Mouse (Mus musculus) kidney, adult 8-10 months (tissue): ENCODE results near the gene Esrrb.

Experiments used
- DNase-seq, 2 experiments: peaks; one replicate each; pipeline ENCODE4 v3.0.0; 2022

Gene Esrrb

DNA sequence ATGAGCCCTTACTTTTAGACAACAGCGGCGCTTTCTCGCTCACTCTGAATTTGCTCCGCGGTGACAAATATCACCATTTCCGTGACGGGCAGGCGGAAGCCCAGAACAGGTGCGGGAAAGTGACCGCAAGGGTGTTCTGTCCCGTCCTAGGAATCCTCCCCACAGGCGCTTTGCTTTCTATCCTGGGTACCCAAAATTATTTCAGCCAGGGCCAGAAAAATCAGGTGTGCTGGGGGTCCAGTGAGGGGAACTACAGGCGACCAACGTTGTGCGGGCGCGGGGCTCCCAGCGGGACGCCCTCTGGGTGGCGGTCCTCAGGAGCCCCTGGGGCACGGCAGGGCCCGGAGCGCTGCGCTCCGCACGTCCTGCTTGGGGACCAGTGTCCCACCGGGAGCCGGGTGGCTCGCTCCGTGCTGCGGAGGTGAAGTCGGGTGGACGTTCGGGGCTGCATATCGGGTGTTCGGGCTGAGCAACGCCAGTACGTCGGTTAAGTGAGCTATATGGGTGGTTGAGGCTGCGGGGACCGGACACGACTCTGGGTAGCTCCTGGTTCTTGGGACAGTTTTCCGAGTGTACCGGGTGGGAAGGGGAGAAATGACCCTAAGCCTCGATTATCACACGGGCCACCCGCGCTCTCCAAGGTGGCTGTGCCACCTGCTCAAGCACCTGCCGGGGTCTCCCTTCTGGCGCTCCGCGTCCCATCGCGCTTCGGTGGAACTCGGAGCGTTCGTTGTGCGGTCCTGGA is 61.4 kb downstream of the Esrrb start:
- DNase-seq: no peak

GRCm38 (mm10) chr12:86423102-86423501 is 62.2 kb downstream of the Esrrb start:
- no peak for DNase-seq

GRCm38 (mm10) chr12:86427585-86427984 is 66.7 kb downstream of the Esrrb start:
- no peak for DNase-seq

- no peak for DNase-seq
Observed at GRCm38 (mm10) chr12:86431671-86432070, 70.8 kb downstream of the Esrrb start.

- peak; percentile 78 to 84 for DNase-seq
Observed at GRCm38 (mm10) chr12:86433371-86433821, 72.5 kb downstream of the Esrrb start.

DNA sequence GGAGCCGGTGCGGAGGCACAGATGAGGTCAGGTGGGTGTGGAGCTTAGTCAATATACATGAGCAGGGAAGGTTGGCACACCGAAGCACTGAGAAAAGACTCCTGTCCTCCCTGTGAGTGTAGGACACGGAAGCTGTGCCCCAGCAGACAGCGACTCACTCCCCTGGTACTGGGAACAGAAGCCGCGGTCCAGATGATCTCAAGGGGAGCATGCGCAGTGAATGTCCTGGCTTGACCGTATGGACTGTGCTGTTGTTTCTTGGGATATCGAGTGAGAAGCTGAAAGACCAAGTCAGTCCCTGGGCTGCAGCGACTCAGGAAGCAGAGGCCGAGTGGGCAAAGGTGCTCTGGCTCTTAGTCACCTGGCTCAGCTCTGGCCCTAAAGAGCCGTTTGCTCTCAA is 74.7 kb downstream of the Esrrb start:
- DNase-seq: no peak

DNA sequence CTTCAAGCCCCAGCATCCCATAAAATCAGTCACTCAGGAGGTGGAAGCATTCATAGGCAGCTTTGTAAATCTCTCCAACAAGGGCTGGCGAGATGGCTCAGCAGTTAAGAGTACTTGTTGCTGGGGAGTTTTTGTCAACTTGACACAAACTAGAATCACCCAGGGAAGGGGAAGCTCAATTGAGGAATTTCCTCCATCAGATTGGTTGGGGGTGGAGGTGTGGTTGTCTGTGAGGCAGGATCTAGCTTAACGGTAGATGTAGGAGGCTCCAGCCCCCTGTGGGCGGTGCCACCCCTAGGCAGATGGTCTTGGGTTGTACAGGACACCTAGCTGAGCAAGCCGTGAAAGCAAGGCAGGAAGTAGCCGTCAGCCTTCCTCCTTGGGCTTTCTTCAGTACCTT is 89.9 kb downstream of the Esrrb start:
- DNase-seq: no peak

GRCm38 (mm10) chr12:86455009-86455408 is 94.1 kb downstream of the Esrrb start:
- no peak for DNase-seq

GRCm38 (mm10) chr12:86462742-86463470 is 102.0 kb downstream of the Esrrb start:
- no peak for DNase-seq

GRCm38 (mm10) chr12:86464385-86464784 is 103.5 kb downstream of the Esrrb start:
- no peak for DNase-seq

DNA sequence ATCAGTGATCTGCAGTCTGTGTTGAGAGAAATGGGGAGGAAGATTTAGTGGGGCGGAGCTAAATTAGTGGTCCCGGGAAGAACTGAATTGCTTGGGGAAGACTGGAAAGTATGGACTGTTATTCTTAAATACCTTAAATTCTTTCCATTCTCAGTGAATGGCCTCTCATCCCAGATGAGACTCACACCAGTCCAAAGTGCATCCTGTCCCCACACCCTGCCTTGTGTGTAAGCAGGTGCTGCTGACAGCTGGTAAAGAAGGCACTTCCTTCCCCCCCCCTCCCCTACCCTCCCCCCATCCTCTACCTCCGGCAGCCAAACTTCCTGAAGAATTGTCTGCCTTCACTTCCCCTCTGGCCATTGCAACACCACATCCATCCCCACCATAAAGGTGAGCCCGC is 105.3 kb downstream of the Esrrb start:
- DNase-seq: no peak

DNA sequence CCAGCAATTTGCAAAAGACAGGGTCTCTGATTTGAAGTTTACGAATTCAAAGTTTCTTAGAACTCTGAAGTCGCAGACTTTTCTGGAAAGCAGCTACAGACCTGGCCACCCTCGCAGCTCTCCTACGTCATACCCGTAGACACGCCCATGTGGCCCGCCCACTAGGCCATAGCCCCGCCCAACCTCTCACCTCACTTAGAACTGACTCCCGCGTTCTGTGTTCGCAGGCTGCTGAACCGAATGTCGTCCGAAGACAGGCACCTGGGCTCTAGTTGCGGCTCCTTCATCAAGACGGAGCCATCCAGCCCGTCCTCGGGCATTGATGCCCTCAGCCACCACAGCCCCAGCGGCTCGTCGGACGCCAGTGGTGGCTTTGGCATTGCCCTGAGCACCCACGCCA is 109.0 kb downstream of the Esrrb start:
- no peak for DNase-seq

- no peak for DNase-seq
Observed at GRCm38 (mm10) chr12:86470912-86471311, 110.0 kb downstream of the Esrrb start.

DNA sequence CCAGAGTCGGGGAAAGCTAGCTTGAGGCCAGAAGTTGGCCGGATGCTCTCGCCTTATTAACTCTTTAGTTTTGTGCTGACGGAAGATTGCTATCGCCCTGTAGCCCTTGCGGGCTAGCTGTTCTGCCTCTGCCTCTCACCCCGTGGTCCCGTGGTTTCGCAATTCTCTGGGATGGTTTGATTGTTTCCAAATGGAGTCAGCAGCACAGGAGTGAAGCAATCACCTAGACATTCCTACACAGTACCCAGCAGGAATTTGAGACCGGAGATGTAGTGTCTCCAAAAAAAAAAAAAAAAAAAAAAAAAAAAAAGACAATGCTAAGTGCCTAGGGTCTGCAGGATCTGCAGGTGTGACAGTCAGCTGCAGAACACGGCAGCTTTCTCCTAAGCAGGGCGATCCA is 112.7 kb downstream of the Esrrb start:
- DNase-seq: no peak

GRCm38 (mm10) chr12:86475994-86476393 is 115.1 kb downstream of the Esrrb start:
- DNase-seq: no peak

DNA sequence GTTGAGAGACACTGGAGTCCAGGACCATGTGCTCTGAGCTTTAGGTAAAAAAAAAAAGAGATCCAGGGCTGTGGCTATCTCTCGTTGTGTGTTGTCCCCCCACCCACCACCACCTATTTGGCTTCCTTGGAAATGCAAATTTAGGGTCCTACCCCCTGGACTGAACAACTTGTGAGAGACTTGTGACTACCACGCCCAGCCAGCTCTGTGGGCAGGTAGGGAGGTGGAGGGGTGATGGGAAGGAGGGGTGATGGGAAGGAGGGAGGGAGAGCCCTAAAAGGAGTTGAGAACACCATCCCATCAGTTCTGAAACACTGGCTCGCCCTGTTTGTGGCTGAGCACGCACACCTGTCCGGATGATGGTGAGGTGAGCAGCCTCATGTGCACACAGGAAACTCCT is 118.0 kb downstream of the Esrrb start:
- DNase-seq: no peak

- DNase-seq: no peak
Observed at GRCm38 (mm10) chr12:86482029-86482428, 121.1 kb downstream of the Esrrb start.

DNA sequence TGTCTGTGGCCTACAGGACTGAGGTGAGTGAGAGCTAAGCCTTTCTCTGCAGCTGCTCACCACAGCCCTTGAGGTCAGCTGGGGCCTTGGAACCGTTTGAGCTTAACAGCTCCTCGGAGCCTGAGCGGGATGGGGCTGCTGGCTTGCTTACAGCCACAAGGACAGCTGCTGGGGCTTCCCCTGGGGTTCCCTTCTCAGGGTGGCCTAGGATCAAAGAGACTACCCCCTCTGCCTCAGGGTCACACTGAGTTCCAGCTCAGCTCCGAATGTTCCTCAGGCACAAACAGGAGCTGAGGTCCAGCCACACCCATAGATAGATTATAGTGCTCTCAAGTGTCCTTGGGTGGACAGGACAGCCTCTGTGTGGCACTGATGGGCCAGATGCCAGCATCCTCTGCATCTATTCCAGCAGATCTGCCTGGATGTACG is 122.5 kb downstream of the Esrrb start:
- no peak for DNase-seq

GRCm38 (mm10) chr12:86488005-86488404 is 127.1 kb downstream of the Esrrb start:
- no peak for DNase-seq

- no peak for DNase-seq
Observed at GRCm38 (mm10) chr12:86490052-86490451, 129.1 kb downstream of the Esrrb start.

DNA sequence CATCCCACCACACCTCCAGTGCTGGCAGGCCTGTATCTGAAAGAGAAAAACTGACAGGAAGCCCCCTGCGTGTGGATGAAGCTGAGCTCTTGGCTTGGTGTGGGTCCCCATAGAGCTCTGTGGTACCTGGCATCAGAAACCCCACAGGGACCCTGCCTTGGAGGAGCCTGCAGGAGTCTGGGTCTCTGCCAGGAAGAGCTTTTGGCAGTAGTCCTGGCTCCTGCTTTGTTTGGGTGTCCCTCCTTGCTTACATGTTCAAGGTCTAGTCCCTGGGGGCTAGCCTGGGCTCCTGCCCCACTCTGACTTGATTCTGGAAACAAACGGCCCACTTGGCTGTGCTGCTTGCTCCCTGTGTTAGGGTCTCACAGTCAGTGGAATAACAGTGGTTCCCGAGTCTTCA is 130.6 kb downstream of the Esrrb start:
- no peak for DNase-seq

GRCm38 (mm10) chr12:86492822-86493221 is 131.9 kb downstream of the Esrrb start:
- DNase-seq: no peak

DNA sequence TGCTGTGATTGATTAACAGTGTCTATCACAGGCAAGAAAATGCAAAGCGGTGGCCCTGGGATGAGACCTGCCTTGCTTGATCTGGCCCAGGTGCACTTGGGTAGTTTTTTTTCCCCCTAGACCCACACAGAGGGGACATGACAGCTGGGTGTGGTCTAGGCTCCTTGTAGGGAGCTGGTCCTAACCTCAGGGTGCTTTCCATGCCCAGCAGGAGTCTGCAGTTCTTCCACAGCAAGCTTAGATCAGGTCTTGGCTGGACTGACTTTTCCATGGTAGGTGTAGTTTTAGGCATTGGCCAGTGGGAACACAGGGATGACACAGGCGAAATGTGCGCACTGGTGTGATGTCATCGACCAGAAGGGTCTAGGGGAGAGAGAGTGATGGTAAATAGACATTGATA is 136.2 kb downstream of the Esrrb start:
- no peak for DNase-seq

DNA sequence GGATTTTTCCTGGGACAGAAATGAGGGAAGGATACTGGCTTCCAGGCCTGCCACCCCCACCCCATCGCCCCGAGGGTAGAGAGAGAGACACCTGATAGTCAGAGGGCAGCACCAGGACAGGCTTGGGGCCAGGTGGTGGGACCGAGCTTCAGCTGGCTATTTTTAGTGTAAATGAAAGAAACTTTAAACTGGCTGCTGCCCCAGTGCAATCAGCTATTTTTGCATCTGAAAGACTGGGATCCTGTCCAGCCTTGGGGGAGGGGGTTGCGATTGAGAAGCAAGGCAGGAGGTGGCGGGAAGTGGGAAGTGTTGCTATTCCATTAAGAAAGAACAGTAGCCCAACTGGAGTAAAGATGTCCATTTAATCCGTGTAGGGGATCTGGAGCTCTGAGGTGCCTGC is 137.8 kb downstream of the Esrrb start:
- DNase-seq: peak; percentile 37 to 51
